ENCODE assay signal across 8 mouse cellular contexts in genomic region chr4:126227077-126227761, GRCm38 (mm10). TPM values are rescaled to one million over a fixed set of nuclear protein-coding genes. Genes with fewer than 3 reads are reported as not detected.
A peak's percentile ranks its signal among the peaks of the same experiment; 100 is the strongest.
DNase-seq lines count a peak whose midpoint lies in the region; ATAC-seq lines count a peak whose summit lies in the region.

No protein-coding gene starts in this region.

- H3K9ac ChIP-seq in hindbrain, embryonic 15.5 days, result 0 out of 2 replicates have a peak overlapping the region, but pooled peaks have one; percentile 10

- no peaks in the 10 kb centered on the region for H3K27me3 ChIP-seq in hindbrain, embryonic 15.5 days

- peak overlapping the region; percentile 21; the same call in 1 of the 2 replicates for H3K27ac ChIP-seq in hindbrain, embryonic 15.5 days (replicated peaks)

- peaks cover 8% of the 10 kb centered on the region for H3K4me1 ChIP-seq in hindbrain, embryonic 15.5 days (replicated peaks)

- 6% methylated on average over 18 of the region's 18 CpGs for WGBS in hindbrain, embryonic 15.5 days

- H3K4me3 ChIP-seq in hindbrain, embryonic 15.5 days, result peak overlapping the region; percentile 17; the same call in 1 of the 2 replicates

- DNase-seq in T-cell, adult 2 months (ENCODE audit: low spot score), result peak; percentile 84
- peak; percentile 90 to 95 for DNase-seq in cerebellum, postnatal 36 days
- peak; percentile 95 for DNase-seq in gastrocnemius, adult 18-20 months (ENCODE audit: low spot score)
- DNase-seq in layer of hippocampus, postnatal 36 days, result peak; percentile 78 to 87
- peak; percentile 95 for DNase-seq in lung, postnatal 36 days
- DNase-seq in retina, embryonic 14.5 days (ENCODE audit: low spot score), result peak; percentile 93
- DNase-seq in urinary bladder, adult 18-20 months (ENCODE audit: low spot score in 2 of 2), result peak; percentile 79 to 82

- H3K36me3 ChIP-seq in hindbrain, embryonic 15.5 days, result peaks cover 19% of the 10 kb centered on the region

- H3K4me2 ChIP-seq in hindbrain, embryonic 15.5 days, result peak overlapping the region; percentile 55

- ATAC-seq in hindbrain, embryonic 15.5 days (ENCODE audit: low FRiP score, low read depth), result peak; percentile 70

- H3K9me3 ChIP-seq in hindbrain, embryonic 15.5 days, result no peaks in the 10 kb centered on the region

RNA-seq across cellular contexts. Expression of gene Thrap3, which starts 24.7 kb away (rescaled TPM):
- 100 to 1,000 TPM in 1 of 2 experiments, 10 to 100 TPM in 1; 94.1 to 101 TPM for total RNA-seq in gastrocnemius, adult 18-20 months (2021)
- polyA plus RNA-seq in hindbrain, embryonic 15.5 days (2015; fragmentation: Nextera tagmentation; extraction: Ambion mirVana), result 130 and 141 TPM in 2 replicates
- total RNA-seq in layer of hippocampus, postnatal 36 days (2021), result 100 to 1,000 TPM; 148 to 151 TPM

RNA-seq across cellular contexts. Expression of gene Map7d1, which starts 28.9 kb away (rescaled TPM):
- 100 to 1,000 TPM; 185 to 200 TPM for total RNA-seq in gastrocnemius, adult 18-20 months (2021)
- polyA plus RNA-seq in hindbrain, embryonic 15.5 days (2015; fragmentation: Nextera tagmentation; extraction: Ambion mirVana), result 82.9 and 97.5 TPM in 2 replicates
- total RNA-seq in layer of hippocampus, postnatal 36 days (2021), result 100 to 1,000 TPM; 245 to 249 TPM

RNA-seq across cellular contexts. Expression of gene Trappc3, which starts 34.9 kb away (rescaled TPM):
- total RNA-seq in gastrocnemius, adult 18-20 months (2021), result 10 to 100 TPM; 21.0 to 26.8 TPM
- 172 and 180 TPM in 2 replicates for polyA plus RNA-seq in hindbrain, embryonic 15.5 days (2015; fragmentation: Nextera tagmentation; extraction: Ambion mirVana)
- 10 to 100 TPM; 77.9 to 83.3 TPM for total RNA-seq in layer of hippocampus, postnatal 36 days (2021)

RNA-seq across cellular contexts. Expression of gene Col8a2, which starts 59.4 kb away (rescaled TPM):
- total RNA-seq in gastrocnemius, adult 18-20 months (2021), result 1 to 10 TPM in 1 of 2 experiments, under 1 TPM in 1; 0.89 to 1.4 TPM
- polyA plus RNA-seq in hindbrain, embryonic 15.5 days (2015; fragmentation: Nextera tagmentation; extraction: Ambion mirVana), result 6.9 and 8.1 TPM in 2 replicates
- 1 to 10 TPM in 1 of 2 experiments, under 1 TPM in 1; 0.60 to 1.3 TPM for total RNA-seq in layer of hippocampus, postnatal 36 days (2021)

Comparison
In these comparisons a context has a peak if more than half of its experiments do, and no peak if none do; other contexts are left out.
1. Peak in every context shown above with its lines: DNase-seq, ATAC-seq, H3K4me3 ChIP-seq and H3K27ac ChIP-seq.